Mouse (Mus musculus) intestine, embryonic 15.5 days (tissue): Measurements from ENCODE around the gene S100a11. TPM values are rescaled to one million over a fixed set of nuclear protein-coding genes. Genes with fewer than 3 reads are reported as not detected.
A peak's percentile ranks its signal among the peaks of the same experiment; 100 is the strongest.

Experiments
- ATAC-seq: fragments of 200-750 bp; cut with Nextera tagmentation; 2 replicates; pipeline ENCODE4 v1.8.0; 2017; ENCODE audit warnings: moderate TSS enrichment, moderate library complexity
- H3K27ac ChIP-seq: fragments of 300-500 bp; sonication (generic); 2 replicates; pipeline ENCODE4 v1.5.1; 2015; ENCODE audit warnings: mild to moderate bottlenecking, inconsistent platforms
- H3K27me3 ChIP-seq: fragments of 300-500 bp; sonication (generic); replicated peaks from 2 replicates; pipeline ENCODE4 v1.6.1; 2015; ENCODE audit warnings: inconsistent platforms
- H3K36me3 ChIP-seq: fragments of 300-500 bp; sonication (generic); 2 replicates; pipeline ENCODE4 v1.6.1; 2015; ENCODE audit warnings: inconsistent platforms
- H3K4me1 ChIP-seq: fragments of 300-500 bp; sonication (generic); replicated peaks from 2 replicates; pipeline ENCODE4 v1.6.1; 2015; ENCODE audit warnings: inconsistent platforms
- H3K4me2 ChIP-seq: fragments of 300-500 bp; sonication (generic); replicated peaks from 2 replicates; pipeline ENCODE4 v1.6.1; 2015; ENCODE audit warnings: mild to moderate bottlenecking, inconsistent platforms
- H3K4me3 ChIP-seq: fragments of 300-500 bp; sonication (generic); replicated peaks from 2 replicates; pipeline ENCODE4 v1.5.1; 2015; ENCODE audit warnings: inconsistent platforms
- H3K9ac ChIP-seq: fragments of 300-500 bp; sonication (generic); 2 replicates; pipeline ENCODE4 v1.6.1; 2015; ENCODE audit warnings: inconsistent platforms
- H3K9me3 ChIP-seq: fragments of 300-500 bp; sonication (generic); 2 replicates; pipeline ENCODE4 v1.6.1; 2016; ENCODE audit warnings: inconsistent platforms
- WGBS: fragments of 180-500 bp; shearing (Covaris S2); methylation state at CpG from one replicate; pipeline ENCODE4 v1.1.7; 2015; 5-methylcytosine and 5-hydroxymethylcytosine counted together
- polyA plus RNA-seq: library from polyadenylated mRNA; unstranded; fragments of >200 nt; fragmentation: Nextera tagmentation; extraction: Ambion mirVana; gene quantifications from 2 replicates; pipeline ENCODE4 v1.2.1, GENCODE M21; 2015

S100a11 gene
- polyA plus RNA-seq, 1 experiment from 2014 or later: 951 TPM

GRCm38 (mm10) chr3:93505960-93506863 is 14.1 kb upstream of the S100a11 start:
- Histone ChIP-seq H3K4me2 (peak overlapping the region; percentile 48), H3K9me3 (no peaks in the 10 kb centered on the region), H3K9ac (no peak overlapping the region), H3K36me3 (no peaks in the 10 kb centered on the region), H3K27me3 (no peaks in the 10 kb centered on the region), H3K4me1 (no peaks in the 10 kb centered on the region), H3K27ac (peak overlapping the region; percentile 73), H3K4me3 (peak overlapping the region; percentile 24)
- ATAC-seq: peak; percentile 95
- WGBS: 31% methylated on average over 30 of the region's 30 CpGs

- no peak overlapping the region for H3K4me2 ChIP-seq
- 57% methylated on average over 5 of the region's 5 CpGs for WGBS
- peak; percentile 22; the same call in 1 of the 2 replicates for ATAC-seq
- no peaks in the 10 kb centered on the region for H3K4me1 ChIP-seq
- no peak overlapping the region for H3K27ac ChIP-seq
- H3K36me3 ChIP-seq: no peaks in the 10 kb centered on the region
- H3K27me3 ChIP-seq: no peaks in the 10 kb centered on the region
- H3K9me3 ChIP-seq: no peaks in the 10 kb centered on the region
- no peak overlapping the region for H3K4me3 ChIP-seq
- no peak overlapping the region for H3K9ac ChIP-seq
Observed at GRCm38 (mm10) chr3:93506881-93507325, 13.4 kb upstream of the S100a11 start.

- Histone ChIP-seq H3K4me1 (no peaks in the 10 kb centered on the region), H3K9ac (no peak overlapping the region), H3K27me3 (no peaks in the 10 kb centered on the region), H3K4me2 (no peak overlapping the region), H3K36me3 (no peaks in the 10 kb centered on the region), H3K9me3 (no peaks in the 10 kb centered on the region), H3K4me3 (no peak overlapping the region), H3K27ac (no peak overlapping the region)
- 54% methylated on average over 1 of the region's 1 CpGs for WGBS
- ATAC-seq: no peak
Observed at GRCm38 (mm10) chr3:93509301-93509700, 11.0 kb upstream of the S100a11 start.

GRCm38 (mm10) chr3:93511036-93511435 is 9.3 kb upstream of the S100a11 start:
- whole genome bisulfite sequencing: 40% methylated on average over 1 of the region's 1 CpGs

GRCm38 (mm10) chr3:93511801-93512200 is 8.5 kb upstream of the S100a11 start:
- Histone ChIP-seq H3K9ac (no peak overlapping the region), H3K36me3 (no peaks in the 10 kb centered on the region), H3K4me2 (no peak overlapping the region), H3K4me3 (no peak overlapping the region), H3K9me3 (no peaks in the 10 kb centered on the region), H3K27ac (no peak overlapping the region), H3K4me1 (no peaks in the 10 kb centered on the region), H3K27me3 (no peaks in the 10 kb centered on the region)
- no peak for ATAC-seq
- 91% methylated on average over 1 of the region's 1 CpGs for WGBS

More at GRCm38 (mm10) chr3:93511036-93511435, 9.3 kb upstream of the S100a11 start:
- Histone ChIP-seq H3K27ac (no peak overlapping the region), H3K4me3 (no peak overlapping the region), H3K4me2 (no peak overlapping the region), H3K27me3 (no peaks in the 10 kb centered on the region), H3K36me3 (no peaks in the 10 kb centered on the region), H3K4me1 (no peaks in the 10 kb centered on the region), H3K9ac (no peak overlapping the region), H3K9me3 (no peaks in the 10 kb centered on the region)
- ATAC-seq: no peak

- no peak overlapping the region for H3K9ac ChIP-seq
- H3K4me1 ChIP-seq: no peaks in the 10 kb centered on the region
- ATAC-seq: no peak
- no peaks in the 10 kb centered on the region for H3K9me3 ChIP-seq
- H3K27me3 ChIP-seq: no peaks in the 10 kb centered on the region
- 76% methylated on average over 7 of the region's 7 CpGs for WGBS
- no peak overlapping the region for H3K4me2 ChIP-seq
- no peak overlapping the region for H3K4me3 ChIP-seq
- no peaks in the 10 kb centered on the region for H3K36me3 ChIP-seq
- H3K27ac ChIP-seq: no peak overlapping the region
Observed at GRCm38 (mm10) chr3:93512386-93513101, 7.7 kb upstream of the S100a11 start.

- WGBS: 90% methylated on average over 3 of the region's 3 CpGs
- ATAC-seq: no peak
- no peak overlapping the region for H3K27ac ChIP-seq
Observed at GRCm38 (mm10) chr3:93514628-93515027, 5.7 kb upstream of the S100a11 start.

GRCm38 (mm10) chr3:93517343-93517742 is 2.9 kb upstream of the S100a11 start:
- H3K9me3 ChIP-seq: no peaks in the 10 kb centered on the region
- H3K27ac ChIP-seq: no peak overlapping the region
- no peak overlapping the region for H3K4me3 ChIP-seq
- no peak overlapping the region for H3K4me2 ChIP-seq
- H3K4me1 ChIP-seq: no peaks in the 10 kb centered on the region; the same call in 1 of the 2 replicates
- WGBS: 50% methylated on average over 2 of the region's 2 CpGs
- H3K9ac ChIP-seq: no peak overlapping the region
- H3K36me3 ChIP-seq: no peaks in the 10 kb centered on the region
- H3K27me3 ChIP-seq: no peaks in the 10 kb centered on the region
- ATAC-seq: no peak

More at GRCm38 (mm10) chr3:93514628-93515027, 5.7 kb upstream of the S100a11 start:
- H3K9ac ChIP-seq: no peak overlapping the region
- no peaks in the 10 kb centered on the region for H3K27me3 ChIP-seq
- H3K9me3 ChIP-seq: no peaks in the 10 kb centered on the region
- no peak overlapping the region for H3K4me3 ChIP-seq
- no peak overlapping the region for H3K4me2 ChIP-seq
- no peaks in the 10 kb centered on the region for H3K36me3 ChIP-seq
- no peaks in the 10 kb centered on the region for H3K4me1 ChIP-seq

GRCm38 (mm10) chr3:93519856-93520329 is 395 bp upstream of the S100a11 start:
- Histone ChIP-seq H3K36me3 (no peaks in the 10 kb centered on the region), H3K4me1 (no peaks in the 10 kb centered on the region; the same call in 1 of the 2 replicates), H3K9ac (no peak overlapping the region), H3K9me3 (no peaks in the 10 kb centered on the region), H3K27ac (no peak overlapping the region), H3K27me3 (no peaks in the 10 kb centered on the region), H3K4me2 (peak overlapping the region; percentile 67), H3K4me3 (peak overlapping the region; percentile 65)
- 49% methylated on average over 5 of the region's 5 CpGs for WGBS
- ATAC-seq: peak; percentile 31

GRCm38 (mm10) chr3:93521462-93522057 is 1.3 kb downstream of the S100a11 start:
- Histone ChIP-seq H3K9ac (no peak overlapping the region), H3K4me1 (no peaks in the 10 kb centered on the region; the same call in 1 of the 2 replicates), H3K27me3 (no peaks in the 10 kb centered on the region), H3K36me3 (0 out of 2 replicates have a peak, but pooled peaks cover 2% of the 10 kb centered on the region), H3K4me2 (peak overlapping the region; percentile 67), H3K9me3 (no peaks in the 10 kb centered on the region), H3K27ac (0 out of 2 replicates have a peak overlapping the region, but pooled peaks have one; percentile 81), H3K4me3 (peak overlapping the region; percentile 65)
- WGBS: 89% methylated on average over 8 of the region's 8 CpGs
- no peak for ATAC-seq

- no peak overlapping the region for H3K27ac ChIP-seq
- 38% methylated on average over 7 of the region's 7 CpGs for WGBS
Observed at GRCm38 (mm10) chr3:93522611-93523010, 2.3 kb downstream of the S100a11 start.

GRCm38 (mm10) chr3:93527300-93527699 is 7.0 kb downstream of the S100a11 start:
- WGBS: 80% methylated on average over 3 of the region's 3 CpGs
- H3K36me3 ChIP-seq: 0 out of 2 replicates have a peak, but pooled peaks cover 3% of the 10 kb centered on the region

More at GRCm38 (mm10) chr3:93522611-93523010, 2.3 kb downstream of the S100a11 start:
- no peaks in the 10 kb centered on the region for H3K27me3 ChIP-seq
- H3K4me3 ChIP-seq: no peak overlapping the region
- H3K4me1 ChIP-seq: no peaks in the 10 kb centered on the region; the same call in 1 of the 2 replicates
- no peak overlapping the region for H3K9ac ChIP-seq
- no peaks in the 10 kb centered on the region for H3K9me3 ChIP-seq
- ATAC-seq: no peak
- 0 out of 2 replicates have a peak, but pooled peaks cover 3% of the 10 kb centered on the region for H3K36me3 ChIP-seq
- no peak overlapping the region for H3K4me2 ChIP-seq

More at GRCm38 (mm10) chr3:93527300-93527699, 7.0 kb downstream of the S100a11 start:
- ATAC-seq: no peak
- Histone ChIP-seq H3K9me3 (no peaks in the 10 kb centered on the region), H3K4me2 (no peak overlapping the region), H3K4me3 (no peak overlapping the region), H3K27ac (no peak overlapping the region), H3K9ac (no peak overlapping the region), H3K4me1 (no peaks in the 10 kb centered on the region), H3K27me3 (no peaks in the 10 kb centered on the region)
